45 mouse cellular contexts compared by ENCODE assay signal in the genomic region with DNA sequence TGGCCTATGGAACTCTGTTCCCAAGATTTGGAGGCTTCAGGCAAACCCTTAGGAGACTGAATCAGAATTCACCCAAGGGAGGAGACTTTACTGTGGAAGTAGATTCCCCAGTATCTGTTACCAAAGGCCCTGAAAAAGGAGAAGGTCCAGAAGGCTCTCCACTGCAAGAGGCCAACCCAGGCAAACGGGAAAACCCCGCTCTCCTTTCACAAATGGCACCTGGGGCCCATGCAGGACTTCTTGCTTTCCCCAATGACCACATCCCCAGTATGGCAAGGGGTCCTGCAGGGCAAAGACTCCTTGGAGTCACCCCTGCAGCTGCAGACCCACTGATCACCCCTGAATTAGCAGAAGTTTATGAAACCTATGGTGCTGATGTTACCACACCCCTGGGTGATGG. TPM values are rescaled to one million over a fixed set of nuclear protein-coding genes. Genes with fewer than 3 reads are reported as not detected.
"Had no signal": no experiment of that assay in that cellular context is flagged by ENCODE, and none has a peak within 500 bp of the region (broad histone marks: within the 10 kb centered on the region; RNA-seq: fewer than 3 reads in every experiment).

No protein-coding gene starts in this region.

- H3K36me3 ChIP-seq: limb, embryonic 10.5 days; limb, embryonic 12.5 days; limb, embryonic 13.5 days; limb, embryonic 15.5 days; liver, embryonic 12.5 days; liver, embryonic 13.5 days; liver, embryonic 15.5 days; lung, embryonic 15.5 days; midbrain, embryonic 10.5 days; midbrain, embryonic 12.5 days; midbrain, embryonic 13.5 days; midbrain, embryonic 15.5 days; neural tube, embryonic 12.5 days had no signal

- H3K9me3 ChIP-seq: limb, embryonic 10.5 days; limb, embryonic 12.5 days; limb, embryonic 13.5 days; limb, embryonic 15.5 days; liver, embryonic 12.5 days; liver, embryonic 13.5 days; liver, embryonic 15.5 days; lung, embryonic 15.5 days; megakaryocyte, embryonic 14.5 days; midbrain, embryonic 10.5 days; midbrain, embryonic 12.5 days; midbrain, embryonic 13.5 days; midbrain, embryonic 15.5 days; neural tube, embryonic 12.5 days had no signal

- ATAC-seq: liver, embryonic 12.5 days; liver, postnatal 0 days; lung, postnatal 0 days; midbrain, embryonic 13.5 days; midbrain, embryonic 15.5 days; midbrain, embryonic 16.5 days had no signal

- H3K4me2 ChIP-seq: limb, embryonic 12.5 days; limb, embryonic 13.5 days; limb, embryonic 15.5 days; liver, embryonic 11.5 days; liver, embryonic 12.5 days; liver, embryonic 13.5 days; liver, embryonic 15.5 days; lung, embryonic 14.5 days; lung, embryonic 15.5 days; midbrain, embryonic 11.5 days; midbrain, embryonic 12.5 days; midbrain, embryonic 13.5 days; midbrain, embryonic 15.5 days; neural tube, embryonic 12.5 days had no signal

- H3K4me3 ChIP-seq: limb, embryonic 10.5 days; limb, embryonic 12.5 days; limb, embryonic 13.5 days; limb, embryonic 15.5 days; liver, embryonic 12.5 days; liver, embryonic 13.5 days; liver, embryonic 15.5 days; lung, embryonic 15.5 days; megakaryocyte, embryonic 14.5 days; midbrain, embryonic 10.5 days; midbrain, embryonic 12.5 days; midbrain, embryonic 13.5 days; midbrain, embryonic 15.5 days; myocyte; neural tube, embryonic 12.5 days had no signal

- H3K27ac ChIP-seq: limb, embryonic 10.5 days; limb, embryonic 12.5 days; limb, embryonic 13.5 days; limb, embryonic 15.5 days; liver, embryonic 12.5 days; liver, embryonic 13.5 days; liver, embryonic 14.5 days; liver, embryonic 15.5 days; lung, embryonic 15.5 days; macrophage; midbrain, embryonic 10.5 days; midbrain, embryonic 12.5 days; midbrain, embryonic 13.5 days; midbrain, embryonic 15.5 days; neural tube, embryonic 12.5 days had no signal

- DNase-seq: left cerebral cortex, postnatal 4 days; liver; liver, embryonic 13.5 days; liver, postnatal 0 days; lung, adult 18-20 months; lung, adult 2 months; lung, embryonic 14.5 days; lung, postnatal 10 days; lung, postnatal 14 days; lung, postnatal 36 days; lung, postnatal 4 days; midbrain, embryonic 14.5 days had no signal

- H3K9ac ChIP-seq: limb, embryonic 12.5 days; limb, embryonic 13.5 days; limb, embryonic 15.5 days; liver, embryonic 12.5 days; liver, embryonic 13.5 days; liver, embryonic 14.5 days; liver, embryonic 15.5 days; liver, postnatal 0 days; lung, embryonic 14.5 days; lung, embryonic 15.5 days; midbrain, embryonic 12.5 days; midbrain, embryonic 13.5 days; midbrain, embryonic 15.5 days; neural tube, embryonic 12.5 days had no signal

- H3K4me1 ChIP-seq: limb, embryonic 10.5 days; limb, embryonic 12.5 days; limb, embryonic 13.5 days; limb, embryonic 15.5 days; liver, embryonic 12.5 days; liver, embryonic 13.5 days; liver, embryonic 15.5 days; lung, embryonic 15.5 days; midbrain, embryonic 10.5 days; midbrain, embryonic 13.5 days; neural tube, embryonic 12.5 days had no signal

- H3K27me3 ChIP-seq: limb, embryonic 12.5 days; limb, embryonic 13.5 days; limb, embryonic 15.5 days; liver, embryonic 12.5 days; liver, embryonic 13.5 days; liver, embryonic 15.5 days; lung, embryonic 15.5 days; megakaryocyte, embryonic 14.5 days; midbrain, embryonic 12.5 days; midbrain, embryonic 13.5 days; midbrain, embryonic 15.5 days; neural tube, embryonic 12.5 days had no signal

RNA-seq across cellular contexts. Expression of a gene that starts 11.7 kb away (rescaled TPM):
- total RNA-seq: left cerebral cortex, postnatal 10 days; left cerebral cortex, postnatal 14 days; left cerebral cortex, postnatal 25 days; left cerebral cortex, postnatal 36 days; left cerebral cortex, postnatal 4 days; liver, adult 2 months; megakaryocyte progenitor cell, adult 5-6 weeks; megakaryocyte, adult 5-6 weeks; megakaryocyte-erythroid progenitor cell, adult 5-6 weeks; midbrain, postnatal 0 days; monocyte, adult 5-6 weeks had no signal
- polyA plus RNA-seq: liver, adult 2 months; liver, embryonic 11.5 days; liver, embryonic 12.5 days; liver, embryonic 13.5 days; liver, embryonic 14.5 days; liver, embryonic 15.5 days; liver, embryonic 16.5 days; liver, postnatal 0 days; lung, adult 2 months; lung, embryonic 14.5 days; lung, embryonic 15.5 days; lung, embryonic 16.5 days; lung, postnatal 0 days; macrophage; midbrain, embryonic 11.5 days; midbrain, embryonic 12.5 days; midbrain, embryonic 13.5 days; midbrain, embryonic 14.5 days; midbrain, embryonic 15.5 days; midbrain, embryonic 16.5 days; myocyte; neural tube, embryonic 11.5 days; neural tube, embryonic 12.5 days had no signal

RNA-seq across cellular contexts. Expression of a gene that starts 20.3 kb away (rescaled TPM):
- total RNA-seq: left cerebral cortex, postnatal 10 days; left cerebral cortex, postnatal 14 days; left cerebral cortex, postnatal 25 days; left cerebral cortex, postnatal 36 days; left cerebral cortex, postnatal 4 days; liver, adult 2 months; megakaryocyte progenitor cell, adult 5-6 weeks; megakaryocyte, adult 5-6 weeks; megakaryocyte-erythroid progenitor cell, adult 5-6 weeks; midbrain, postnatal 0 days; monocyte, adult 5-6 weeks had no signal
- polyA plus RNA-seq: liver, adult 2 months; liver, embryonic 11.5 days; liver, embryonic 12.5 days; liver, embryonic 13.5 days; liver, embryonic 14.5 days; liver, embryonic 15.5 days; liver, embryonic 16.5 days; liver, postnatal 0 days; lung, adult 2 months; lung, embryonic 14.5 days; lung, embryonic 15.5 days; lung, embryonic 16.5 days; lung, postnatal 0 days; macrophage; midbrain, embryonic 10.5 days; midbrain, embryonic 11.5 days; midbrain, embryonic 12.5 days; midbrain, embryonic 13.5 days; midbrain, embryonic 14.5 days; midbrain, embryonic 15.5 days; midbrain, embryonic 16.5 days; midbrain, postnatal 0 days; myocyte; neural tube, embryonic 11.5 days; neural tube, embryonic 12.5 days had no signal
